Mouse (Mus musculus): ENCODE measurements around the gene Cd44.

GRCm38 (mm10) chr2:102948481-102948857, 47.0 kb upstream of the Cd44 start:
- no peak for TF ChIP-seq CTCF (IDR thresholded peaks at IDR 0.05; ENCODE audit: low read depth)
- TF ChIP-seq EP300 (IDR thresholded peaks at IDR 0.05; ENCODE audit: low read depth), result no peak

All from heart, postnatal 0 days (tissue).